Mouse (Mus musculus) E14TG2a.4 (cell line): Measurements from ENCODE around the gene Fhod1.

Experiments
- H3K27me3 ChIP-seq: 2 replicates; pipeline ENCODE4 v1.6.1; 2014; ENCODE audit warnings: low read length, control low read depth; ENCODE audit not compliant: insufficient read depth
- H3K36me3 ChIP-seq: 2 replicates; pipeline ENCODE4 v1.6.1; 2014; ENCODE audit warnings: low read length, control low read depth; ENCODE audit not compliant: insufficient read depth
- H3K4me1 ChIP-seq: replicated peaks from 2 replicates; pipeline ENCODE4 v1.6.1; 2014; ENCODE audit warnings: low read depth, low read length, control low read depth
- H3K4me3 ChIP-seq: replicated peaks from 2 replicates; pipeline ENCODE4 v1.5.1; 2014; ENCODE audit warnings: mild to moderate bottlenecking, low read length
- H3K9me3 ChIP-seq: 2 replicates; pipeline ENCODE4 v1.6.1; 2014; ENCODE audit warnings: low read length, control low read depth
- CTCF ChIP-seq: conservative IDR thresholded peaks from 2 replicates; pipeline ENCODE4 v1.5.1; 2014; ENCODE audit warnings: low read length
- NANOG ChIP-seq: IDR thresholded peaks from 2 replicates; pipeline ENCODE4 v1.6.1; 2014; ENCODE audit warnings: borderline replicate concordance, low read length, mixed read lengths
- POU5F1 ChIP-seq: IDR thresholded peaks from 2 replicates; pipeline ENCODE4 v1.6.1; 2014; ENCODE audit warnings: low read length, borderline replicate concordance

Fhod1 gene

GRCm38 (mm10) chr8:105290554-105291314, 57.0 kb downstream of the Fhod1 start:
- peak overlapping the region; percentile 87 for H3K4me3 ChIP-seq
- H3K4me1 ChIP-seq = peaks cover 73% of the 10 kb centered on the region
- no peaks in the 10 kb centered on the region for H3K9me3 ChIP-seq
- TF ChIP-seq CTCF (peak; percentile 94), NANOG (no peak), POU5F1 (no peak)
- H3K36me3 ChIP-seq = peaks cover 3% of the 10 kb centered on the region; the same call in 1 of the 2 replicates
- peaks cover 34% of the 10 kb centered on the region for H3K27me3 ChIP-seq

- Histone ChIP-seq H3K4me3 (peak within 1 kb of the TSS; percentile 87), H3K9me3 (no peaks in the 10 kb centered on the region), H3K4me1 (peaks cover 73% of the 10 kb centered on the region), H3K36me3 (peaks cover 10% of the 10 kb centered on the region), H3K27me3 (peaks cover 42% of the 10 kb centered on the region)
- TF ChIP-seq CTCF = no peak; the same call in 1 of the 2 replicates
- no peak for TF ChIP-seq NANOG
- no peak for TF ChIP-seq POU5F1
Measured at GRCm38 (mm10) chr8:105289805-105290460, 57.8 kb downstream of the Fhod1 start, which contains the start of gene 4931428F04Rik. TSS of gene 4931428F04Rik (minus strand) at chr8:105289864.

GRCm38 (mm10) chr8:105288958-105289732, 58.6 kb downstream of the Fhod1 start:
- peaks cover 15% of the 10 kb centered on the region for H3K36me3 ChIP-seq
- TF ChIP-seq POU5F1 = no peak
- TF ChIP-seq CTCF = no peak
- no peak for TF ChIP-seq NANOG
- H3K27me3 ChIP-seq = peaks cover 48% of the 10 kb centered on the region
- H3K4me1 ChIP-seq = peaks cover 67% of the 10 kb centered on the region
- H3K4me3 ChIP-seq = peak overlapping the region; percentile 87
- H3K9me3 ChIP-seq = no peaks in the 10 kb centered on the region

GRCm38 (mm10) chr8:105288231-105288630, 59.5 kb downstream of the Fhod1 start:
- Histone ChIP-seq H3K4me3 (peak overlapping the region; percentile 87; the same call in 1 of the 2 replicates), H3K4me1 (peaks cover 64% of the 10 kb centered on the region), H3K27me3 (peaks cover 45% of the 10 kb centered on the region), H3K36me3 (peaks cover 15% of the 10 kb centered on the region), H3K9me3 (no peaks in the 10 kb centered on the region)
- no peak for TF ChIP-seq POU5F1
- TF ChIP-seq CTCF = no peak
- TF ChIP-seq NANOG = no peak

- peaks cover 20% of the 10 kb centered on the region for H3K36me3 ChIP-seq
- H3K9me3 ChIP-seq = no peaks in the 10 kb centered on the region
- TF ChIP-seq CTCF (0 out of 2 replicates have a peak, but pooled peaks have one; percentile 15), NANOG (no peak)
- peaks cover 63% of the 10 kb centered on the region for H3K4me1 ChIP-seq
- peaks cover 46% of the 10 kb centered on the region for H3K27me3 ChIP-seq
- no peak overlapping the region for H3K4me3 ChIP-seq
Measured at GRCm38 (mm10) chr8:105286907-105287306, 60.8 kb downstream of the Fhod1 start.

DNA sequence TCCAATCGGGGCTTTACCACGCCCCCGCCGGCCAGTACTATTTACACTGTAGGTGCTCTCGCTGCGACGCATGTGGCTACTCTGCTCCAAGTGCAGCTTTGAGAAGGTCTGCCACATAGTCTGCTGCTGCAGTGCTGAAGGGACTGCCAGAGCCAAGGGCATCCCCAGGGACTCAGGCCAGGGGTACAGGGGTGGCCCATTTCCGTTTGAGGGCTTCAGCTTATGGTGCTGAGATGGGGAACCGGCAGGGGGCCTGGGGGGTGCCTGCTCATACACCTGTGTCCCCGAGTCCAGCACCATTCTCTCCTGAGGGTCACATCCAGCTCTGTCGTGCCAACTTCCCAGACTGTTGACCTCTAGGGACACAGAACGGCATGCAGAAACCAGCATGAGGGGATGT, 62.2 kb downstream of the Fhod1 start:
- H3K4me3 ChIP-seq = 0 out of 2 replicates have a peak overlapping the region, but pooled peaks have one; percentile 20
- peaks cover 67% of the 10 kb centered on the region for H3K4me1 ChIP-seq
- TF ChIP-seq NANOG (no peak), CTCF (no peak), POU5F1 (no peak)
- H3K36me3 ChIP-seq = peaks cover 31% of the 10 kb centered on the region
- H3K27me3 ChIP-seq = peaks cover 53% of the 10 kb centered on the region
- no peaks in the 10 kb centered on the region for H3K9me3 ChIP-seq

DNA sequence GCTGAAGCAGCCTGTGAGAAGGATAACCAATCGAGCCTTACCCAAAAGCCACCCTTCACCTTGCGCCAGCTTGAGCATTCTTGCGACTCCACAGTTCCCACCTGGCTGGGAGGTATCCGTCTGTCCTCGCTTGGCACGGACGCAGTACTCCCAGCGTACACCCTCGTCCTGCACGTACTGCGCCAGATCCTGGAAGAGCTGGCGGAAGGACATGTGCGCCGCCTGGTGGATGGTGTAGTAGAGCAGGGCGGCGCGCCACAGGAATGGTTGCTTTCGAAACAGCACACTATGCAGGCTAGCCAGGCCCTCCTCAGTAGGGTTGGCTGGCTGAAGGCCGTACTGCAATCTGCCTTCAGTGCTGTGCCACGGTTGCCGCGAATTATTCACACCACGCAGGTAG, 64.7 kb downstream of the Fhod1 start:
- Histone ChIP-seq H3K27me3 (peaks cover 68% of the 10 kb centered on the region), H3K36me3 (peaks cover 38% of the 10 kb centered on the region), H3K4me1 (peaks cover 62% of the 10 kb centered on the region), H3K4me3 (peak overlapping the region; percentile 67), H3K9me3 (no peaks in the 10 kb centered on the region)
- TF ChIP-seq NANOG (no peak), CTCF (peak; percentile 91)

- Histone ChIP-seq H3K4me3 (peak overlapping the region; percentile 67), H3K4me1 (peaks cover 61% of the 10 kb centered on the region), H3K27me3 (peaks cover 77% of the 10 kb centered on the region), H3K9me3 (no peaks in the 10 kb centered on the region), H3K36me3 (peaks cover 38% of the 10 kb centered on the region)
- TF ChIP-seq POU5F1 (no peak), CTCF (no peak)
Measured at GRCm38 (mm10) chr8:105282239-105282638, 65.5 kb downstream of the Fhod1 start.
